Mouse (Mus musculus) embryonic stem cell, embryonic (primary cell): Measurements from ENCODE around the gene Ube2t.

Experiments
- CTCF ChIA-PET, 4 experiments: fragments of 300-600 bp in 2 of 4; fragments of 350-600 bp in 2 of 4; sonication (Branson Sonifier 250); formaldehyde crosslinking; loops; one replicate each; lab custom pipeline; 2022; ENCODE audit warnings: inconsistent platforms in 2 of 4; lab: Charles Lee
- POLR2A ChIA-PET, 4 experiments: fragments of 300-600 bp in 2 of 4; fragments of 350-600 bp in 2 of 4; sonication (Branson Sonifier 250); formaldehyde crosslinking; loops; one replicate each; lab custom pipeline; 2022; ENCODE audit warnings: antibody characterized with exemption in 4 of 4, inconsistent platforms in 1 of 4; lab: Charles Lee

Ube2t gene

GRCm38 (mm10) chr1:135012472-135012871, 50.1 kb downstream of the Ube2t start:
- POLR2A ChIA-PET = interaction anchor here in 1 of 4 experiments (0.5 kb wide), 1 partner anchor 1218 kb away, joined by 4 read pairs; no protein-coding TSS in a partner anchor
- CTCF ChIA-PET = interaction anchor here in 2 of 4 experiments (0.6 to 0.7 kb wide), 2 partner anchors 11 to 267 kb away, joined by 3 to 25 read pairs; no protein-coding TSS in a partner anchor

- POLR2A ChIA-PET = interaction anchor here in 3 of 4 experiments (0.6 to 1.2 kb wide), 3 partner anchors 59 to 1208 kb away, joined by 3 to 4 read pairs (median 3); partner anchors contain the start of gene Ppp1r12b (in 1 of the 3)
- CTCF ChIA-PET = interaction anchor here in 3 of 4 experiments (0.6 to 1.3 kb wide), 5 partner anchors 8 to 95 kb away, joined by 3 to 6 read pairs (median 3); no protein-coding TSS in a partner anchor
These were observed 52.6 kb downstream of the Ube2t start for GRCm38 (mm10) chr1:135014921-135015445.

GRCm38 (mm10) chr1:135016907-135017655, 54.7 kb downstream of the Ube2t start:
- ChIA-PET POLR2A (interaction anchor here in 1 of 4 experiments (0.7 kb wide), 1 partner anchor 81 kb away, joined by 3 read pairs; no protein-coding TSS in a partner anchor), CTCF (no interaction called here)

GRCm38 (mm10) chr1:135017656-135018015, 55.3 kb downstream of the Ube2t start:
- CTCF ChIA-PET = no interaction called here
- POLR2A ChIA-PET = no interaction called here

- ChIA-PET POLR2A (interaction anchor here in 2 of 4 experiments (0.5 to 1.0 kb wide), 2 partner anchors 10 to 360 kb away, joined by 3 read pairs; no protein-coding TSS in a partner anchor), CTCF (interaction anchor here in 2 of 4 experiments (0.6 kb wide), 2 partner anchors 31 to 1056 kb away, joined by 5 to 7 read pairs; no protein-coding TSS in a partner anchor)
These were observed 56.9 kb downstream of the Ube2t start for GRCm38 (mm10) chr1:135019087-135019774.

- ChIA-PET CTCF (no interaction called here), POLR2A (interaction anchor here in 1 of 4 experiments (0.5 kb wide), 1 partner anchor 360 kb away, joined by 3 read pairs; no protein-coding TSS in a partner anchor)
These were observed 57.4 kb downstream of the Ube2t start for GRCm38 (mm10) chr1:135019775-135020167.

- ChIA-PET POLR2A (interaction anchor here in 1 of 4 experiments (0.6 kb wide), 1 partner anchor 43 kb away, joined by 3 read pairs; no protein-coding TSS in a partner anchor), CTCF (no interaction called here)
These were observed 58.0 kb downstream of the Ube2t start for GRCm38 (mm10) chr1:135020281-135020940.

GRCm38 (mm10) chr1:135020970-135021369, 58.6 kb downstream of the Ube2t start:
- CTCF ChIA-PET = interaction anchor here in 2 of 4 experiments (0.7 to 1.3 kb wide), 2 partner anchors 89 to 358 kb away, joined by 3 read pairs; no protein-coding TSS in a partner anchor
- POLR2A ChIA-PET = interaction anchor here in 1 of 4 experiments (0.6 kb wide), 1 partner anchor 43 kb away, joined by 3 read pairs; no protein-coding TSS in a partner anchor

- POLR2A ChIA-PET = no interaction called here
These were observed 59.6 kb downstream of the Ube2t start for GRCm38 (mm10) chr1:135021936-135022335.

GRCm38 (mm10) chr1:135023583-135023982, 61.2 kb downstream of the Ube2t start:
- ChIA-PET POLR2A (interaction anchor here in 2 of 4 experiments (0.6 to 1.6 kb wide), 4 partner anchors 62 to 534 kb away, joined by 3 to 5 read pairs (median 4); partner anchors contain the start of gene Ube2t (in 1 of the 2)), CTCF (interaction anchor here (0.6 to 2.3 kb wide), 14 partner anchors 8 to 757 kb away, joined by 3 to 9 read pairs (median 4); no protein-coding TSS in a partner anchor)

More at GRCm38 (mm10) chr1:135021936-135022335, 59.6 kb downstream of the Ube2t start:
- CTCF ChIA-PET = interaction anchor here in 2 of 4 experiments (0.5 to 1.3 kb wide), 2 partner anchors 85 to 88 kb away, joined by 3 read pairs; no protein-coding TSS in a partner anchor
